Mouse (Mus musculus) forebrain, postnatal 0 days (tissue): Measurements from ENCODE around the gene Tmem191c. TPM values are rescaled to one million over a fixed set of nuclear protein-coding genes. Genes with fewer than 3 reads are reported as not detected.
"Not testable (repeated sequence)": the region's sequence is repeated elsewhere in the genome, so short reads cannot be mapped to it uniquely, and the experiment has no call there.

Experiments used
- ATAC-seq: fragments of 200-750 bp; cut with Nextera tagmentation; 2 replicates; pipeline ENCODE4 v1.8.0; 2017; ENCODE audit warnings: mild to moderate bottlenecking, moderate library complexity
- DNase-seq: peaks from one replicate; pipeline ENCODE4 v3.0.0-alpha.2; 2015
- H3K27ac ChIP-seq: fragments of 300-500 bp; sonication (generic); 2 replicates; pipeline ENCODE4 v1.5.1; 2014; ENCODE audit warnings: low read depth, mild to moderate bottlenecking, antibody characterized with exemption, low read length, moderate library complexity, mixed read lengths
- H3K27me3 ChIP-seq: fragments of 300-500 bp; sonication (generic); 2 replicates; pipeline ENCODE4 v1.6.1; 2014; ENCODE audit warnings: mild to moderate bottlenecking, low read length, mixed read lengths; ENCODE audit not compliant: insufficient read depth
- H3K36me3 ChIP-seq: fragments of 300-500 bp; sonication (generic); 2 replicates; pipeline ENCODE4 v1.6.1; 2014; ENCODE audit warnings: mild to moderate bottlenecking, moderate library complexity; ENCODE audit not compliant: insufficient read depth
- H3K4me1 ChIP-seq: fragments of 300-500 bp; sonication (generic); 2 replicates; pipeline ENCODE4 v1.6.1; 2014; ENCODE audit warnings: antibody characterized with exemption; ENCODE audit not compliant: insufficient read depth
- H3K4me2 ChIP-seq: fragments of 300-500 bp; sonication (generic); 2 replicates; pipeline ENCODE4 v1.6.1; 2014; ENCODE audit warnings: low read depth, mild to moderate bottlenecking, moderate library complexity
- H3K4me3 ChIP-seq: fragments of 300-500 bp; sonication (generic); 2 replicates; pipeline ENCODE4 v1.5.1; 2014; ENCODE audit warnings: low read depth, low read length, mixed read lengths
- H3K9ac ChIP-seq: fragments of 300-500 bp; sonication (generic); 2 replicates; pipeline ENCODE4 v1.6.1; 2014; ENCODE audit warnings: mild to moderate bottlenecking
- H3K9me3 ChIP-seq: fragments of 300-500 bp; sonication (generic); 2 replicates; pipeline ENCODE4 v1.6.1; 2016; ENCODE audit warnings: low read length
- CTCF ChIP-seq: sonication (generic); IDR thresholded peaks from 2 replicates; pipeline ENCODE4 v1.5.1; 2016; ENCODE audit warnings: antibody characterized with exemption, control low read depth, low read depth
- WGBS: fragments of 180-500 bp; shearing (Covaris S2); extraction: QIAGEN DNeasy Blood & Tissue Kit; methylation state at CpG from one replicate; pipeline ENCODE4 v1.1.7; 2014; 5-methylcytosine and 5-hydroxymethylcytosine counted together
- polyA plus RNA-seq: library from polyadenylated mRNA; unstranded; fragments of >200 nt; fragmentation: Nextera tagmentation; extraction: Ambion mirVana; gene quantifications from 2 replicates; pipeline ENCODE4 v1.2.1, GENCODE M21; 2015
- total RNA-seq: library from RNA; depleted of rRNA; stranded (reverse); fragments of >200 nt; gene quantifications from 2 replicates; pipeline ENCODE4 v1.2.3, GENCODE M21; 2014; rRNA removed

The Tmem191c gene
- 55.2 and 71.0 TPM in 2 replicates for total RNA-seq
- 36.2 and 53.5 TPM in 2 replicates for polyA plus RNA-seq

GRCm38 (mm10) chr16:17275721-17276120, at the start of gene Tmem191c:
Gene Tmem191c (plus strand): TSS chr16:17276077.
- H3K4me1 ChIP-seq, result peaks cover 4% of the 10 kb centered on the region; the same call in 1 of the 2 replicates
- H3K4me3 ChIP-seq, result peak within 1 kb of the TSS; percentile 57
- WGBS, result 60% methylated on average over 7 of the region's 7 CpGs
- H3K36me3 ChIP-seq, result peaks cover 22% of the 10 kb centered on the region
- peak within 1 kb of the TSS; percentile 80 for H3K27ac ChIP-seq
- no peaks in the 10 kb centered on the region for H3K27me3 ChIP-seq
- H3K4me2 ChIP-seq, result peak within 1 kb of the TSS; percentile 96
- H3K9ac ChIP-seq, result peak within 1 kb of the TSS; percentile 57
- ATAC-seq (no peak), DNase-seq (no peak)
- TF ChIP-seq CTCF, result no peak
- H3K9me3 ChIP-seq, result no peaks in the 10 kb centered on the region

- Histone ChIP-seq H3K4me3 (no peak overlapping the region), H3K9me3 (no peaks in the 10 kb centered on the region), H3K27ac (no peak overlapping the region), H3K9ac (no peak overlapping the region), H3K4me2 (no peak overlapping the region), H3K4me1 (no peaks in the 10 kb centered on the region), H3K27me3 (no peaks in the 10 kb centered on the region), H3K36me3 (no peaks in the 10 kb centered on the region)
- DNase-seq (no peak), ATAC-seq (no peak)
- TF ChIP-seq CTCF, result no peak
Measured at GRCm38 (mm10) chr16:17226496-17226895, 49.4 kb upstream of the Tmem191c start.

DNA sequence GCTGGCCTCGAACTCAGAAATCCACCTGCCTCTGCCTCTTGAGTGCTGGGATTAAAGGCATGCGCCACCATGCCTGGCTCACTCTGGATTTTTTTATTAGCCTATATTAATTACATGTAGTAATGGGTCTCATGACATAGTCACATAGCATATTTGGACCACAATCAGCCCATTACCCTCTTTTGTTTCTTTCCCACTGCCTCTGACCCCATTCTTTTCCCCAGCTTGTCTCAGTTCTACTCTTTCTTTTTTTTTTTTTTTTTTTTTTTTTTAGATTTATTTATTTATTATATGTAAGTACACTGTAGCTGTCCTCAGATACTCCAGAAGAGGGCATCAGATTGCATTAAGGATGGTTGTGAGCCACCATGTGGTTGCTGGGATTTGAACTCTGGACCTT, 44.4 kb upstream of the Tmem191c start:
- DNase-seq, result not testable (repeated sequence)

DNA sequence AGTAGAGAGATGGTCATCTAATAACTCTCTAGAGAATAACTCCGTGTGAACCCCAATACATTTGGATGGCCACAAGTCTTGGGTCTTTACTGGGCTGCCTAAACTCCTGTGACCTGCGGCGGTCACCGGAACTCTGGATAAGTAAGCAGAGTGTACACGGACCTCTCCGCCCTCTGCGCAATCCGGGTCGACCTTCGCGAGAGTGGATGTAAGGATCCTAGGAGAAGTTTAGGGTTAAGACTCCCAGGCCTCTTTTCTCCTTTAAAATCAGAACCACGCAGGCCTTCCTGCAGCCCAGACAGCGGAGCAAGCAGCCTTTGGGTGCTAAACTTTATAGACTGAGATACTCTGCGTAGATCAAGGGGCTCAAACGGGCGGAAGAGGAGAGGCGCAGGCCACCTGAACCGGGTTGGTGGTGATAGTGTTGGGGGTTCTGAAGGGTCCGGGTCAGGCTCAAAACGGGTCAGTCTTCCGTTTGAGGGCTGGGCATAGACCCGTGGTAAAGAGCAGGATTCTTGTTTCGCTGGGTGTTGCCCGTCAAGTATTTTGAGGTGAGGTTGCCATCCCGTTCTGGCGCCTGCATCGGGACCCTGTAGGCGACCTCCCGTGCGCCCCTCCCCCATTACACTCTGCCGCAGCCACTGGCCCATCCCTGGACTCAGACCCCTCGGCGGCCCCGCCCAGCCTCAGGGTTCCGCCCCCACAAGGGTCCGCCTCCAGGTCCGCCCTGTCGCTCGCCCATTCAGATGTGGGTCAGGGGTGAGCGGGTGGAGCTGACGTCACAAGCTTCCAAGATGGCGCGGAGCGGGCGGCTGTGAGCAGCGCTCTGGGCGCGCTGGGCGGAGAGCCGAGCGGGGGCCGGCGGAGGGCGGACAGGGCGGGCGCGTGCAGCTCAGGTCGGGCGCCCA, 42.8 kb upstream of the Tmem191c start, which contains the start of gene Hic2:
TSS of gene Hic2 (plus strand) at position 779 of the 908 bp plus-strand sequence.
- Histone ChIP-seq H3K4me1 (peaks cover 13% of the 10 kb centered on the region), H3K9ac (peak within 1 kb of the TSS; percentile 95), H3K27me3 (no peaks in the 10 kb centered on the region), H3K4me2 (peak within 1 kb of the TSS; percentile 84), H3K27ac (peak within 1 kb of the TSS; percentile 95), H3K9me3 (no peaks in the 10 kb centered on the region), H3K4me3 (peak within 1 kb of the TSS; percentile 96), H3K36me3 (no peaks in the 10 kb centered on the region)
- DNase-seq (peak; percentile 92), ATAC-seq (peak; percentile 96)
- 2% methylated on average over 57 of the region's 59 CpGs for WGBS
- no peak for TF ChIP-seq CTCF

More for the DNA sequence above, 44.4 kb upstream of the Tmem191c start:
- not testable (repeated sequence) for H3K9me3 ChIP-seq, H3K9ac ChIP-seq, H3K36me3 ChIP-seq, ATAC-seq, H3K4me3 ChIP-seq, H3K27me3 ChIP-seq, H3K27ac ChIP-seq, H3K4me2 ChIP-seq
- H3K4me1 ChIP-seq, result peaks cover 13% of the 10 kb centered on the region
- WGBS, result 94% methylated on average over 2 of the region's 2 CpGs

GRCm38 (mm10) chr16:17233702-17234498, 42.0 kb upstream of the Tmem191c start:
- DNase-seq (peak; percentile 79), ATAC-seq (peak; percentile 79)
- Histone ChIP-seq H3K9ac (peak overlapping the region; percentile 95), H3K4me1 (peaks cover 13% of the 10 kb centered on the region), H3K27ac (peak overlapping the region; percentile 95), H3K4me2 (peak overlapping the region; percentile 84), H3K36me3 (no peaks in the 10 kb centered on the region), H3K27me3 (no peaks in the 10 kb centered on the region), H3K9me3 (no peaks in the 10 kb centered on the region), H3K4me3 (peak overlapping the region; percentile 96)
- no peak for TF ChIP-seq CTCF
- under 1% methylated on average over 56 of the region's 62 CpGs for WGBS

GRCm38 (mm10) chr16:17234499-17234895, 41.4 kb upstream of the Tmem191c start:
- ATAC-seq (no peak), DNase-seq (peak; percentile 41)
- 2% methylated on average over 12 of the region's 12 CpGs for WGBS
- Histone ChIP-seq H3K4me2 (peak overlapping the region; percentile 84), H3K27ac (peak overlapping the region; percentile 95), H3K36me3 (no peaks in the 10 kb centered on the region), H3K4me1 (peaks cover 13% of the 10 kb centered on the region), H3K4me3 (peak overlapping the region; percentile 96), H3K27me3 (no peaks in the 10 kb centered on the region), H3K9me3 (no peaks in the 10 kb centered on the region), H3K9ac (peak overlapping the region; percentile 95)
- TF ChIP-seq CTCF, result no peak
